Mouse (Mus musculus): ENCODE measurements around the gene Gm5415.
"Not testable (repeated sequence)": the region's sequence is repeated elsewhere in the genome, so short reads cannot be mapped to it uniquely, and the experiment has no call there.

Gene Gm5415

DNA sequence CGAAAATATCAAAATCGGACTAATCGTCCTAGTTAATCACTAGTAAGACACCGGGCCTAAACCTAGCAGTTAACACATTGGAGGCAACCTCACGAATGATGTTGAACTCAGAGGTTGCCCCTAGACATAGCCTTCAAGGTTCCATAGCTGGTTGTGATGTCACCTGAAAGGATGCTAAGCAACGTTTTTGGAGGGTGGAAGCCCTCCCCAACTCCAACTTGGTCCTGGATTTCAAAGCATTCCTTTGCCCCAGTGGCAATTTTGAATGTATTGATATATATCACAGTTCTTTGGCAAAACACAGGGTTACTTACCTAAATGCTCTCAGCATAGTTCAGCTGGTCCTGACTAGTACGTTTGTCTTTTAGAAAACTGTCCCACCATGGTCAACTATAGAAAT lies at the start of gene Gm5415:
TSS of gene Gm5415 (minus strand) at position 101 of the 400 bp plus-strand sequence.
- DNase-seq: not testable (repeated sequence)

GRCm38 (mm10) chr1:32568901-32569300 lies 21.8 kb upstream of the Gm5415 start:
- DNase-seq: no peak

GRCm38 (mm10) chr1:32553925-32554324 lies 6.8 kb upstream of the Gm5415 start:
- DNase-seq: peak; percentile 1

GRCm38 (mm10) chr1:32553459-32553858 lies 6.4 kb upstream of the Gm5415 start:
- DNase-seq: no peak

GRCm38 (mm10) chr1:32503381-32503780 lies 43.7 kb downstream of the Gm5415 start:
- no peak for DNase-seq

All from cerebellum, adult 18-20 months (tissue).